In genomic region chr17:27322891-27323509, GRCm38 (mm10) we compare ENCODE assay signal across 25 mouse cellular contexts.
A peak's percentile ranks its signal among the peaks of the same experiment; 100 is the strongest.
DNase-seq lines count a peak whose midpoint lies in the region; ATAC-seq and TF ChIP-seq lines count a peak whose summit lies in the region.
"Had no signal": no experiment of that assay in that cellular context is flagged by ENCODE, and none has a peak within 500 bp of the region (broad histone marks: within the 10 kb centered on the region; RNA-seq: fewer than 3 reads in every experiment).

No protein-coding gene starts in this region.

- no peak for TF ChIP-seq POLR2A in testis, adult 2 months (IDR thresholded peaks at IDR 0.05; ENCODE audit: control insufficient read depth, low read depth, low read length)

- WGBS in midbrain, embryonic 11.5 days, result 70% methylated on average over 6 of the region's 6 CpGs

- no peak overlapping the region for H3K4me2 ChIP-seq in midbrain, embryonic 11.5 days
- H3K4me2 ChIP-seq: heart, embryonic 12.5 days; limb, embryonic 13.5 days; liver, embryonic 12.5 days; midbrain, embryonic 12.5 days; neural tube, embryonic 12.5 days; stomach, embryonic 15.5 days had no signal

- no peaks in the 10 kb centered on the region for H3K27me3 ChIP-seq in testis, adult 2 months (ENCODE audit: control insufficient read depth, insufficient read depth, low read length)
- no peaks in the 10 kb centered on the region for H3K27me3 ChIP-seq in midbrain, embryonic 11.5 days (ENCODE audit: control insufficient read depth, insufficient read depth, low read length)

- no peaks in the 10 kb centered on the region for H3K36me3 ChIP-seq in testis, adult 2 months (ENCODE audit: control insufficient read depth, insufficient read depth, low read length)
- H3K36me3 ChIP-seq in midbrain, embryonic 11.5 days (ENCODE audit: control insufficient read depth, insufficient read depth, low read length), result no peaks in the 10 kb centered on the region
- H3K36me3 ChIP-seq: forebrain, embryonic 10.5 days; heart, embryonic 12.5 days; hindbrain, embryonic 10.5 days; limb, embryonic 13.5 days; liver, embryonic 12.5 days; midbrain, embryonic 12.5 days; neural tube, embryonic 12.5 days; stomach, embryonic 15.5 days had no signal

- peak overlapping the region; percentile 93 for H3K27ac ChIP-seq in testis, adult 2 months (ENCODE audit: control insufficient read depth, insufficient read depth, low read depth, low read length)
- H3K27ac ChIP-seq in midbrain, embryonic 11.5 days (ENCODE audit: low read depth, low read length), result no peak overlapping the region
- H3K27ac ChIP-seq: forebrain, embryonic 10.5 days; hindbrain, embryonic 10.5 days; hindbrain, postnatal 0 days; limb, embryonic 13.5 days; liver, embryonic 12.5 days; midbrain, embryonic 12.5 days; neural tube, embryonic 12.5 days; stomach, embryonic 15.5 days had no signal

- no peak for DNase-seq in testis, postnatal 10 days (ENCODE audit: low spot score)
- peak; percentile 62 to 70 for DNase-seq in CD8-positive naive resting alpha-beta T cell, adult 2 months (ENCODE audit: low read depth in 2 of 2, low spot score in 2 of 2)
- DNase-seq in induced T-regulatory cell, adult 2 months (ENCODE audit: low read depth), result peak; percentile 70
- peak; percentile 38 for DNase-seq in thymus, postnatal 25 days
- DNase-seq in embryo, embryonic 11 days, result no peak
- no peak for DNase-seq in midbrain, embryonic 11.5 days (ENCODE audit: low spot score, missing footprints)
- DNase-seq in right cerebral cortex, postnatal 25 days, result no peak
- DNase-seq: adrenal gland, adult 2 months; cerebellum, adult 18-20 months; forebrain, postnatal 0 days; gastrocnemius, postnatal 25 days; heart, adult 18-20 months; layer of hippocampus, adult 9-11 months; lung, adult 18-20 months; lung, postnatal 10 days had no signal

- no peak overlapping the region for H3K9ac ChIP-seq in midbrain, embryonic 11.5 days (ENCODE audit: low read length)
- H3K9ac ChIP-seq: forebrain, postnatal 0 days; heart, embryonic 12.5 days; limb, embryonic 13.5 days; liver, embryonic 12.5 days; midbrain, embryonic 12.5 days; neural tube, embryonic 12.5 days; stomach, embryonic 15.5 days had no signal

- H3K4me1 ChIP-seq in testis, adult 2 months (ENCODE audit: control insufficient read depth, insufficient read depth, low read length), result peaks cover 13% of the 10 kb centered on the region
- H3K4me1 ChIP-seq in midbrain, embryonic 11.5 days (ENCODE audit: control insufficient read depth, insufficient read depth, low read length), result 0 out of 2 replicates have a peak, but pooled peaks cover 2% of the 10 kb centered on the region

- H3K4me3 ChIP-seq in testis, adult 2 months (ENCODE audit: control insufficient read depth, low read depth, low read length), result no peak overlapping the region
- H3K4me3 ChIP-seq in midbrain, embryonic 11.5 days (ENCODE audit: low read depth, low read length), result no peak overlapping the region
- H3K4me3 ChIP-seq: forebrain, embryonic 10.5 days; heart, embryonic 12.5 days; hindbrain, embryonic 10.5 days; limb, embryonic 13.5 days; liver, embryonic 12.5 days; midbrain, embryonic 12.5 days; neural tube, embryonic 12.5 days; stomach, embryonic 15.5 days had no signal

- no peaks in the 10 kb centered on the region for H3K9me3 ChIP-seq in midbrain, embryonic 11.5 days (ENCODE audit: control insufficient read depth, low read length)
- H3K9me3 ChIP-seq: heart, embryonic 12.5 days; hindbrain, embryonic 10.5 days; limb, embryonic 13.5 days; liver, embryonic 12.5 days; midbrain, embryonic 12.5 days; neural tube, embryonic 12.5 days; stomach, embryonic 15.5 days had no signal

- TF ChIP-seq CTCF in testis, adult 2 months (IDR thresholded peaks at IDR 0.05; ENCODE audit: control insufficient read depth, insufficient read depth, insufficient replicate concordance, low read depth, low read length), result no peak

- ATAC-seq in midbrain, embryonic 11.5 days (ENCODE audit: low FRiP score), result no peak
- ATAC-seq: forebrain, postnatal 0 days; hindbrain, postnatal 0 days; liver, embryonic 12.5 days had no signal

Comparison
In these comparisons a context has a peak if more than half of its experiments do, and no peak if none do; other contexts are left out.
1. DNase-seq: peak in CD8-positive naive resting alpha-beta T cell, adult 2 months (2 of 2), induced T-regulatory cell, adult 2 months (single experiment) and thymus, postnatal 25 days (single experiment); none in testis, postnatal 10 days (single experiment), embryo, embryonic 11 days (single experiment), midbrain, embryonic 11.5 days (single experiment) and right cerebral cortex, postnatal 25 days (single experiment).